Mouse (Mus musculus) liver, embryonic 14.5 days (tissue): ENCODE data around the gene Hes1.

Source experiments
- CTCF ChIP-seq: IDR thresholded peaks from 2 replicates; pipeline ENCODE4 v1.5.1; 2016; ENCODE audit warnings: antibody characterized with exemption, low read depth, control low read depth
- EP300 ChIP-seq: IDR thresholded peaks from 2 replicates; pipeline ENCODE4 v1.6.1; 2016; ENCODE audit warnings: antibody characterized with exemption, low read depth

DNA sequence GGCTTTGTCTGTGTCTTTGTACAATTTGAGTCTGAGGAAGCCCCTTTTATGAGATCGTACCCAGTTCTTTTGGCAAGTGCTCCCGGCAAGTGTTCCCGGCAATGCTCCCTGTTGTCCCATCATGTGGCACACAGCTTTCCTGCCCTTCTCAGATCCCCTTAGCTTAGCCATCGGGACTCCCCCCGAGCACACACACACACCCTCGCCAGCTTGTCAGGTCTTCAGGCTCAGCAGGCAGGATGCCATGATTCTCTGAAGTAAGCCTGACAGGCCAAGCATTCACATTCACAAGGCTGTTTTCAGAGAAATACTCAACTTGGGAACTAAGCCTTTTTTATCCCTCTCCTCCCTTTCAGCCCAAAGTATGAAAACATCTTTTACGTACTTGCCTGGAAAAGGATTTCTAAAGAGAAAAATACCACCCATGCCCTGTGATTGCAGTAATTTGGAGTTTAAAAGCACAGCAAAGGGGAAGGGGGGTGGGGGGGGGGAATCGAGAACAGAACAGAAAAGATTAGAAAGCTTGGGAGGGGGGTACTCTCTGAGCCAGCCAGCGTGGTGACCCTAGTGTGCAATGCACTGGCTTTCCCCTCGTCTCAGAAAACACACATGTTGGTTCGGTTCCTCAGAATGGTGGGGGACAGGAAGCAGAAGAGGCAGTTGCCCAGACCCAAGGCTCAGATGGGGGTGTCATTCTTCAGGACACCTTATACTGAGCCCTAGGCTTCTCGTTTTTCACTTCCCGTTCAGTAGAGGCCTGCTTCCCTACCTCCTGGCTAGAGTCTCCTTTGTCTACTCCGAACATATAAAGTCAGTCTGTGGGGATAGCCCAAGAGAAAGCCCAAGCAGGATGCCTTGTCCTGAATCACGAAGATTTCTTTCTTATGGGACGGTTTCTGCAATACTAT lies 41.0 kb upstream of the Hes1 start:
- TF ChIP-seq CTCF (no peak), EP300 (no peak)
